Mouse (Mus musculus) liver, adult 2 months (tissue): ENCODE results near the gene Acp1.

Experiments used
- CTCF ChIP-seq: fragments of 200-500 bp; IDR thresholded peaks from 2 replicates; pipeline ENCODE4 v1.5.1; 2011; ENCODE audit warnings: low read depth, low read length, control low read depth
- POLR2A ChIP-seq: fragments of 200-500 bp; IDR thresholded peaks from 2 replicates; pipeline ENCODE4 v1.6.1; 2011; ENCODE audit warnings: low read length, control low read depth; ENCODE audit not compliant: insufficient read depth; ENCODE audit errors: extremely low read depth

DNA sequence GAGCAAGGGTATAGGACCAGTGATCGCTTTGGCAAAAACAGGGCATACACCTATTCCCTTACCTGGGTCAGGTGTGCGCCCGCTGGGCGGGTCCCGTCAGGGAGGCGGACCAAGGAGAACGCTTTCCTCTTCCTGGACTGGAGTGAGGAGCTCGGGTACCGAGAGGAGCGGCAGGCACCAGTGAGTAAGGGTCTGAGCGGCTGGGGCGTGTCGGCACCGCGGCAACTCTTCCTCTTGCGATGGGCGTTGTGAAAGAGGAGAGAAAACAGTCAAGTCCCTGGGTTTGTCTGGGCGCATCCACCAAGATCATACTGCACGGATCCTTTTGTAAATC is 626 bp upstream of the Acp1 start:
- TF ChIP-seq CTCF (no peak), POLR2A (no peak)
